Mouse (Mus musculus): ENCODE measurements around the gene St3gal2.

Gene St3gal2

GRCm38 (mm10) chr8:110919341-110920031, at the start of gene St3gal2:
Gene St3gal2 (plus strand): TSS chr8:110919922.
- in situ Hi-C loops (cut with MboI, MseI), result loop anchor here (5.0 to 25.0 kb wide), 2 partner anchors 38 to 707 kb away; partner anchors contain the start of gene Cmtr2 (in 1 of the 2)

GRCm38 (mm10) chr8:110870501-110870900, 49.2 kb upstream of the St3gal2 start:
- in situ Hi-C loops (cut with MboI, MseI), result no loop called here

GRCm38 (mm10) chr8:110877862-110878261, 41.9 kb upstream of the St3gal2 start:
- in situ Hi-C loops (cut with MboI, MseI), result no loop called here

DNA sequence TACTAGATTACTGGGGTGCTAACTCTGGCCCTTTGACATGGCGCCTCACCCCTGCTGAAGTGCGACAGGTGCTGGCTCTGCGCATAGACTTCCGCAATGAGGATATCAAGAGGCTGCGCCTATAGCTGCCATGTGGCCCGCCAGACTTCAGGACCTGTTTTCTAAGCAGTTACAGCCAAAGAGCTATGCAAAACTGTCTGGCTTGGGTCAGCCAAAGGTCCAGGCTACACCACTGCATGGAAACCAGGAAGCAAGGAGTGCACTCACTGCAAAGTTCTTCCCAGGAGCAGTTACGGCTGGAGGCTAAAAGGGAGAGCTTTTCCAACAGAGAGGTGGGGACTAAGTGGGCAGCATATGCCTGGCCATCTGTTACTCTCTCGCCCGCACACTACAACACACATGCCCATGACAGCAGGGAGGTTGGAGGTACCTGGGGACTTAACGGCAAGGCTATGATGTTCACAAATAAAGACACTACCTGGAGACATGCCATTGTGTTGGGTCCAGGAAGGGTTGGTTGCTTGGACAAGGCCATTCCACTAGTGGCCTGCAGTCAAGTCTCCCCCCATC, 37.9 kb upstream of the St3gal2 start:
- in situ Hi-C loops (cut with MboI, MseI), result no loop called here

GRCm38 (mm10) chr8:110883824-110884223, 35.9 kb upstream of the St3gal2 start:
- in situ Hi-C loops (cut with MboI, MseI), result no loop called here

GRCm38 (mm10) chr8:110886634-110887033, 33.1 kb upstream of the St3gal2 start:
- in situ Hi-C loops (cut with MboI, MseI), result no loop called here

GRCm38 (mm10) chr8:110887551-110887950, 32.2 kb upstream of the St3gal2 start:
- in situ Hi-C loops (cut with MboI, MseI), result no loop called here

- in situ Hi-C loops (cut with MboI, MseI), result no loop called here
These were observed 31.3 kb upstream of the St3gal2 start for GRCm38 (mm10) chr8:110888441-110888840.

DNA sequence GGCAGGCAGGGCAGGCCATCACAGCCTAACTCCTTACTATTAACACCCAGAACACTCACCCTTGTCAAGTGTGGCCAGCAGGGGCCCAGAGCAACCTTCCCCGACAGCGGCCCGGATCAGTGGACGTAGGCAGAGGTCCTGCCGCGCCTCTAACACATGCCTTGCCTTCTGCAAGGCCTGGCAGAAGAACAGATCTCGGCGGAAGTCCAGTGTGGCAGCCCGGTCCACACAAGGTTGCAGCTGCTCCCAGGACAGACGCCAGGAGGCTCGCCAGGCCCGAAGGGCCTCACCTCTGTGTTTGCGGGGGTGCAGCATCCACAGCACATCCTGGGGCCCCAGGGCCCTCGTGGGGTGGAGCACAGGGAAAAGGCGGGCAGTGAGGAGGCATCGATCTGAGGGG, 30.9 kb upstream of the St3gal2 start:
- in situ Hi-C loops (cut with MboI, MseI), result no loop called here

GRCm38 (mm10) chr8:110889904-110890470, 29.7 kb upstream of the St3gal2 start:
- in situ Hi-C loops (cut with MboI, MseI), result no loop called here

- in situ Hi-C loops (cut with MboI, MseI), result no loop called here
These were observed 27.7 kb upstream of the St3gal2 start for GRCm38 (mm10) chr8:110892040-110892439.

DNA sequence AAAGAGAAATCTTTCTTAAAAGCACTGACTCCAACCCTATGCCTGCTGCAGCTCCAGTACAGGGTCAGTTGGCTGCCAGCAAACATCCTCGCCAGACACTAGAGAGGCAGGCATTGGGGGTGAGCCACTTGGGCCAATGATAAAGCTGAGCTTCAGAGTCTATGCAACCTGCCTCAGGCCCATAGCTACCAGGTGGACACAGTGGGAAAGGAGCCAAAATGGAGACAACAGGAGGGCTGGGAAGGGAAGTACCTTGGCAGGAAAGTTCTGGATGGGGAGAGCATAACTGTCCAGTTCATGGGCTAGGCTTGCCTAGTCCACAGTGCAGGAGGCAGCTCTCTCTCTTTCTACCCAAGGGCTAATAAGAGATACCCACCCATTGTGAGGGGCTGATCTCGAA, 26.8 kb upstream of the St3gal2 start:
- in situ Hi-C loops (cut with MboI, MseI), result no loop called here

DNA sequence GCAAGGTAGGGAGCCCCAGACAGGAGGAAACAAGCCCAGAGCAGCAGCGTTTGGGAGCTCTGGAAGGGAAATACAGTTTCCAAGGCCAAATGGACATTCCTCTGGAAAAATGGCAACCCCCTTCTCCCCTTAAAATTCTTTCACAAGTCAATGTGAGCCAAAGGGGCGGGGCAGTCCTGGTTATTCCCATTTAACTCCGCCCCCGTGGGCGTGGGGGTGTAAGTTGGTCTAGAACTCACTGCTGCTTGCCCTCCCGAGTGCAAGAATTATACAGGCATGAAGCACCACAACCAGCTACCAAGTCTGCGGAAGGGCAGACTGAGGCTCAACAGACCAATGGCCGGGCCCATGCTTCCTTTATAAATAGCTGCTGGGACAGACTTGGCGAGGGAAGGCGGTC, 24.9 kb upstream of the St3gal2 start:
- in situ Hi-C loops (cut with MboI, MseI), result no loop called here

- in situ Hi-C loops (cut with MboI, MseI), result no loop called here
These were observed 24.5 kb upstream of the St3gal2 start for GRCm38 (mm10) chr8:110895254-110895653.

DNA sequence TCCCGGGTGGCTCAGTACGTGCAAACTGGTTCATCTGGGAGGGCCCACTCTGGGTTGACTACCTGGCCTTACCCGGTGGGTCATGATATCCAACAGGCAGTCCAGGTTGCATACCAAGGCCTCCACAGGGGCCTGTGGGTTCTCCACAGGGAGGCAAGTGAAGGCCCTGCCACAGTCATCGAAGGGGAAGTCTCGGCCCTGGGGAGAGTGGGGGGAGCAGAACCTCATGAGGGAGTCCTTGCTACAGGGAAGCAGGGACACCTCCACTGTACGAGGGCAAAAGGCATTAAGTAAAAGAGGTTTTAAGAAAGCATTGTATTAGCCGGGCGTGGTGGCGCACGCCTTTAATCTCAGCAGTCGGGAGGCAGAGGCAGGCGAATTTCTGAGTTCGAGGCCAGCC, 23.9 kb upstream of the St3gal2 start:
- in situ Hi-C loops (cut with MboI, MseI), result no loop called here

DNA sequence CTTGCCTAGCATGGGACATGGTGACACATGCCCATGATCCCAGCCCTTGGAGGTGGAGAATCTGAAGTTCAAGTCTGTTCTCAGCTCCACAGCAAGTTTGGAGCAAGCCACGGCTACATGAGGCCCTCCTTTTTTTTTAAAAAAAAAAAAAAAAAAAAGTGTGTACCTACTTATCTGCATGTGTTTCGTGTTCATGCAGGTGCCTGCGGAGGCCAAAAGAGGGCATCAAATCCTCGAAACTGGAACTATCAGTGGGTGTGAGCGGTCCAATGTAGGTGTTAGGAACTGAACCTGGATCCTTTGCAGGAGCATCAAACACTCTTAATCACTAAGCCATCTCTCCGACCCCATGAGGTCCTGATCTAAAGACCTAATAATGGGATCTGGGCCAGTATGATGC, 22.2 kb upstream of the St3gal2 start:
- in situ Hi-C loops (cut with MboI, MseI), result no loop called here

DNA sequence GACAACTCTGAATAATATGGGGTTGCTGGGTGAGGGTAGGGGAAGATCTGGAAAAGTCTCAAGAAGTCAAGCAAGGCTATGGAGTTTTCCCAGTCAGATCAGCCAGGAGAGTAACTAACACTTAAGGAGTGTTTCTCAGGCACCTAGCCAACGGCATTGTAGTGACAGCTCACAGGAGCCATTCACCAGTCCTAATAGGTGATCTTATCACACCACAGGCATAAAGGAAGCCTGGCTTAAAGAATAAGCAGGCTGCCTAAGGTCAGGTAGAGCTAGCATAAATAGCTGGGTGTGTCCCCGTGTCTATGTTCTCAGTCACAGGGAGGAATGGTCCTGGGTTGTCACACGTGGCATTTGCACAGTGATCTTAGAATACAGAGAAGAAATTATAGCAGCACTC, 18.7 kb upstream of the St3gal2 start:
- in situ Hi-C loops (cut with MboI, MseI), result loop anchor here in 1 of 2 experiments (25.0 kb wide), 1 partner anchor 689 kb away; the partner anchor contains the start of gene Cmtr2

GRCm38 (mm10) chr8:110901839-110902578, 17.7 kb upstream of the St3gal2 start, which contains the start of gene Fuk:
Gene Fuk (minus strand): TSS chr8:110902488.
- in situ Hi-C loops (cut with MboI, MseI), result loop anchor here in 1 of 2 experiments (25.0 kb wide), 1 partner anchor 690 kb away; the partner anchor contains the start of gene Cmtr2

DNA sequence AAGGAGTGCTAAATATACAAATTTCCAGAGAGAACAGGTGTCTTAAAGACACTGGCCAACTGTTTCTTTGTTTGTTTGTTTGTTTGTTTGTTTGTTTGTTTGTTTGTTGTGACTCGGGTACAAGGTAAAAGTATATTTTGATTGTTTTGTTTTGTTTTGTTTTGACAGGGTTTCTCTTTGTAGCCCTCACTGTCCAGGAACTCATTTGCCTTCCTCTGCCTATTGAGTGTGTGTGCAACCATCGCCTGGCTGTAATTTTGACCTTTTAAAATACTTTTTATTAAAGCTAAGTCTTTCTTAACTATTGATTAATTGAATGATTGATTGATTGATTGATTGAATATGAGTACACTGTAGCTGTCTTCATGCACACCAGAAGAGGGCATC, 17.1 kb upstream of the St3gal2 start:
- in situ Hi-C loops (cut with MboI, MseI), result loop anchor here in 1 of 2 experiments (25.0 kb wide), 1 partner anchor 690 kb away; the partner anchor contains the start of gene Cmtr2

GRCm38 (mm10) chr8:110905404-110905803, 14.3 kb upstream of the St3gal2 start:
- in situ Hi-C loops (cut with MboI, MseI), result loop anchor here in 1 of 2 experiments (25.0 kb wide), 1 partner anchor 693 kb away; the partner anchor contains the start of gene Cmtr2

- in situ Hi-C loops (cut with MboI, MseI), result loop anchor here in 1 of 2 experiments (25.0 kb wide), 1 partner anchor 694 kb away; the partner anchor contains the start of gene Cmtr2
These were observed 13.0 kb upstream of the St3gal2 start for GRCm38 (mm10) chr8:110906682-110907081.

DNA sequence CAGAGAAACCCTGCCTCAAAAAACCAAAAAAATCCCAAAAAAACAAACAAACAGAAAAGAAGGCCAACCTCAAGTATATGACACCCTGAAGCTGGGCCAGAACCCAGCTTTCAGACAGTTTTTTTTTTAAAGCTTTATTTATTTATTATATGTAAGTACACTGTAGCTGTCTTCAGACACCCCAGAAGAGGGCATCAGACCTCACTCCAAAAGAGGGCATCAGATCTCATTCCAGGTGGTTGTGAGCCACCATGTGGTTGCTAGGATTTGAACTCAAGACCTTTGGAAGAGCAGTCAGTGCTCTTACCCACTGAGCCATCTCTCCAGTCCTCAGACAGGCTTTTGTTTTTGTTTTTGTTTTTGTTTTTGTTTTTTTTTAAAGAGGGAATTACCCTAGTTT, 9.9 kb upstream of the St3gal2 start:
- in situ Hi-C loops (cut with MboI, MseI), result loop anchor here in 1 of 2 experiments (25.0 kb wide), 1 partner anchor 698 kb away; the partner anchor contains the start of gene Cmtr2

Measured in T-helper 17 cell (primary cell).